Mouse (Mus musculus) testis, adult 10 weeks (tissue): ENCODE results near the gene Ms4a18. TPM values are rescaled to one million over a fixed set of nuclear protein-coding genes. Genes with fewer than 3 reads are reported as not detected.

Source experiments
- polyA plus RNA-seq: library from polyadenylated mRNA; stranded (reverse); fragments of 350-450 nt; fragmentation: Illumina TruSeq; extraction: RNeasy Lipid Tissue Mini Kit (QIAGEN cat#74804); gene quantifications from one replicate; pipeline ENCODE4 v1.2.3, GENCODE M21; 2014; ENCODE audit warnings: low read depth, low replicate concordance

The Ms4a18 gene
- 2.0 TPM for polyA plus RNA-seq

DNA sequence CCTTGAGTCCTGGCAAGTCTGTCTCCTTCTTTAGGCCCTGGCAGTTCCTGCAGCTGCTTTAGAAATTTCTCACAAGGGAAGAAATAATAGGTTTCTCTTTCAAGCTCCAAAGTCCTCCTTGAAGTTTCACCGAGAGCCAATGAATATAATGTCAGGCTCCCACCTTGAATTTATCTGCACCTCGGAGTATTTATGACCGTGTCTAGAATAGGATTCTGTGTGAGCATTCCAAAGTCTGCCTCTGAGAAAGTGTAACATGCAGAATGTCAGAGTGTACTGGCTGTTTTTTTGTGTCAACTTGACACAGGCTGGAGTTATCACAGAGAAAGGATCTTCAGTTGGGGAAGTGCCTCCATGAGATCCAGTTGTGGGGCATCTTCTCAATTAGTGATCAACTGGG lies at the start of gene Ms4a18:
Gene Ms4a18 (minus strand): TSS at position 141 of the 400 bp plus-strand sequence.

DNA sequence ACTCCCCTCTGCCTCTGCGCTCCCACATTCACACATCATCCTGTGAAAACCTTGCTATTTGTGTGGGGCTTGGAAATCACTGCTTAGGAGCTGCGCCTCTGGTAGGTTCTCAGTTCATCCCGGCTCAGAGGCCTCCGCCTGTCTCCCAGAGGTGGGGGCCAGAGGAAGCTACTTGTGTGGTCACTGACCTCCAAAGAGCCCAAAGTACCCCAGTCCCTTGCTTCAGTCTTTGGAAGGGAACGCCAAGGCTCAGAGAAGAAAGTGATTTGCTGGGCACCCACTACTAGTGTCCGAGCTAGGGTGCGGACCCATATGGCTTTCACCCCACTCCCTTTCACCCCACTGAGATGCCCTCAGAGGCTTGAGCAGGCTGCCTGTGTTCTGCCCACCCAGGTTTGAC lies 24.7 kb downstream of the Ms4a18 start, which contains the start of gene Ms4a15:
Gene Ms4a15 (minus strand): TSS at position 101 of the 400 bp plus-strand sequence.

DNA sequence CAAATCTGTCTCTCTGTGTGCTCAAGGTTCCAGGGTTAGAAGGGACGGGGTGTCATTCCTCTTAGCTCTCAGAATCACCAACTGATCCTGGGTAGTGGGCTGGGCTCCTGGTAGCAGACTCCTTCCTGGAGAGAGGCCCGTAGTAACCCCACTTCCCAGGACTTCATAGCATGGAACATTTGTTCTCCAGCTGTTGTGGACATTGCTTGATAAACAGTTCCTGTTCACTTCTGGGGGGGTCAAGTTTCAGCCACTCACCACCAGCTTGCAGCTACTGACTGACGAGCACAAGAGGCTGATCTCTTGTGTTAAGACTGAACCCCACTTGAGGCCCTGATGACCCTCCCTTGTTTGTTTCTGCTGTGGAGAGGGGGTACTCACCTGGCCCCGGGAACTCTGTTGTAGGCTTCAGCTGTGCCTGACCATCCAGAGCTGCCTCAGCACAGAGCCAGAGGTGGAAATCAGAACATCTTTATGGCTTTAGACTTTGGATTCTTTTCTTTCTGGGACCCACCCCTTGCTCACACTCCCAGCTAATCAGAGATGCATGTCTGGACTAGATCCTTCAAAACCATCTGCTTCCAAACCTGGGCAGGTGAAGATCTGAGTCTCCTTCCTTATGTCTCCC lies 43.5 kb downstream of the Ms4a18 start, which contains the start of gene Ms4a10:
Gene Ms4a10 (minus strand): TSS at position 433 of the 628 bp plus-strand sequence.

GRCm38 (mm10) chr19:10949112-10949511 lies 68.7 kb downstream of the Ms4a18 start, which contains the start of gene Ccdc86:
Ccdc86 (minus strand) TSS chr19:10949266.

Other genes starting within 250 kb of the Ms4a18 start
- not detected for gene Cd6, start 188.0 kb downstream of the Ms4a18 start, polyA plus RNA-seq
- 0.32 TPM for gene Slc15a3, start 178.3 kb downstream of the Ms4a18 start, polyA plus RNA-seq
- not detected for gene Tmem132a, start 148.1 kb downstream of the Ms4a18 start, polyA plus RNA-seq
- 10.3 TPM for gene Tmem109, start 136.0 kb downstream of the Ms4a18 start, polyA plus RNA-seq
- 34.5 TPM for gene Prpf19, start 122.8 kb downstream of the Ms4a18 start, polyA plus RNA-seq
- not detected for gene Zp1, start 97.4 kb downstream of the Ms4a18 start, polyA plus RNA-seq
- gene Ptgdr2, start 80.9 kb downstream of the Ms4a18 start, polyA plus RNA-seq: 0.27 TPM
- 4.6 TPM for gene Ccdc86, start 68.8 kb downstream of the Ms4a18 start, polyA plus RNA-seq
- gene Ms4a10, start 43.4 kb downstream of the Ms4a18 start, polyA plus RNA-seq: 0.42 TPM
- gene Ms4a15, start 24.8 kb downstream of the Ms4a18 start, polyA plus RNA-seq: not detected
- 0.20 TPM for gene Ms4a8a, start 63.1 kb upstream of the Ms4a18 start, polyA plus RNA-seq
- 685 TPM for gene 1700017D01Rik, start 112.8 kb upstream of the Ms4a18 start, polyA plus RNA-seq
- 438 TPM for gene 1700025F22Rik, start 147.3 kb upstream of the Ms4a18 start, polyA plus RNA-seq
- gene Ms4a13, start 178.7 kb upstream of the Ms4a18 start, polyA plus RNA-seq: 489 TPM
- not detected for gene Ms4a12, start 214.4 kb upstream of the Ms4a18 start, polyA plus RNA-seq
- gene Ms4a1, start 248.2 kb upstream of the Ms4a18 start, polyA plus RNA-seq: 0.45 TPM